Mouse (Mus musculus) G1E (cell line): ENCODE measurements around the gene Kcnip1. TPM values are rescaled to one million over a fixed set of nuclear protein-coding genes. Genes with fewer than 3 reads are reported as not detected.

Source experiments
- ATAC-seq: 2 replicates; pipeline ENCODE4 v1.8.0; 2016; ENCODE audit warnings: mild to moderate bottlenecking; ENCODE audit not compliant: insufficient number of reproducible peaks, poor library complexity, low FRiP score, severe bottlenecking; ENCODE audit errors: extremely low read depth
- DNase-seq: peaks from one replicate; pipeline ENCODE4 v3.0.0; 2012; ENCODE audit warnings: low spot score
- H3K27me3 ChIP-seq: 2 replicates; pipeline ENCODE4 v1.6.1; 2012; ENCODE audit warnings: mild to moderate bottlenecking, low read length, inconsistent platforms; ENCODE audit not compliant: insufficient read depth
- H3K36me3 ChIP-seq: replicated peaks from 2 replicates; pipeline ENCODE3; 2012; ENCODE audit warnings: mild to moderate bottlenecking, inconsistent platforms
- H3K4me1 ChIP-seq: 2 replicates; pipeline ENCODE4 v1.6.1; 2012; ENCODE audit warnings: low read depth, low read length, inconsistent platforms, mixed read lengths; ENCODE audit not compliant: insufficient read depth
- H3K4me3 ChIP-seq: 2 replicates; pipeline ENCODE4 v1.5.1; 2012; ENCODE audit warnings: low read depth, mild to moderate bottlenecking, inconsistent platforms, low read length, moderate library complexity, mixed read lengths
- H3K9me3 ChIP-seq: replicated peaks from 2 replicates; pipeline ENCODE4 v1.6.1; 2012; ENCODE audit warnings: inconsistent platforms
- CTCF ChIP-seq: IDR thresholded peaks from 2 replicates; pipeline ENCODE4 v1.5.1; 2012; ENCODE audit warnings: low read depth, low read length, inconsistent platforms, mixed read lengths
- GATA1 ChIP-seq: IDR thresholded peaks from 2 replicates; pipeline ENCODE4 v1.6.1; 2012; ENCODE audit warnings: borderline replicate concordance, low read length, inconsistent platforms, mixed read lengths
- GATA2 ChIP-seq: IDR thresholded peaks from 2 replicates; pipeline ENCODE4 v1.6.1; 2012; ENCODE audit warnings: low read depth, low read length, inconsistent platforms, borderline replicate concordance
- POLR2AphosphoS5 ChIP-seq: IDR thresholded peaks from 2 replicates; pipeline ENCODE4 v1.6.1; 2012; ENCODE audit warnings: low read depth, low read length, inconsistent platforms; ENCODE audit not compliant: insufficient replicate concordance
- TAL1 ChIP-seq: conservative IDR thresholded peaks from 2 replicates; pipeline ENCODE4 v1.6.1; 2012; ENCODE audit warnings: low read depth, low read length, inconsistent platforms, mixed read lengths
- polyA plus RNA-seq: library from polyadenylated mRNA; stranded (reverse); fragments of >175 nt; gene quantifications from 2 replicates; pipeline ENCODE4 v1.2.3, GENCODE M21; 2012
- total RNA-seq, 2 experiments: library from RNA; stranded (forward) in 1 of 2; stranded (reverse) in 1 of 2; fragments of 200-1000 nt in 1 of 2; fragments of >200 nt in 1 of 2; fragmentation: Nextera tagmentation in 1 of 2; gene quantifications; 2 replicates each; pipeline ENCODE4 v1.2.3; 2014 to 2017

The Kcnip1 gene
- total and polyA plus RNA-seq, 3 experiments, result 0.27 TPM; not detected in 2

- peaks cover 2% of the 10 kb centered on the region for H3K9me3 ChIP-seq
- no peaks in the 10 kb centered on the region for H3K4me1 ChIP-seq
- no peaks in the 10 kb centered on the region for H3K36me3 ChIP-seq
- TF ChIP-seq GATA1, result no peak
- TF ChIP-seq POLR2AphosphoS5, result no peak
- TF ChIP-seq TAL1, result no peak
- TF ChIP-seq CTCF, result no peak
- no peak for TF ChIP-seq GATA2
- H3K4me3 ChIP-seq, result no peak overlapping the region
- DNase-seq (no peak), ATAC-seq (no peak)
- no peaks in the 10 kb centered on the region for H3K27me3 ChIP-seq
Measured at GRCm38 (mm10) chr11:33706777-33707176, 286.2 kb downstream of the Kcnip1 start.

GRCm38 (mm10) chr11:33701958-33702459, 290.9 kb downstream of the Kcnip1 start:
- H3K4me1 ChIP-seq, result no peaks in the 10 kb centered on the region
- H3K36me3 ChIP-seq, result no peaks in the 10 kb centered on the region
- DNase-seq (no peak), ATAC-seq (no peak)
- H3K9me3 ChIP-seq, result no peaks in the 10 kb centered on the region; the same call in 1 of the 2 replicates
- H3K27me3 ChIP-seq, result no peaks in the 10 kb centered on the region
- H3K4me3 ChIP-seq, result no peak overlapping the region
- no peak for TF ChIP-seq GATA1
- TF ChIP-seq TAL1, result no peak
- no peak for TF ChIP-seq GATA2

GRCm38 (mm10) chr11:33701236-33701957, 291.6 kb downstream of the Kcnip1 start:
- H3K9me3 ChIP-seq, result no peaks in the 10 kb centered on the region
- H3K4me1 ChIP-seq, result no peaks in the 10 kb centered on the region
- H3K27me3 ChIP-seq, result no peaks in the 10 kb centered on the region
- DNase-seq, result no peak
- H3K4me3 ChIP-seq, result no peak overlapping the region
- no peak for ATAC-seq
- no peak for TF ChIP-seq POLR2AphosphoS5
- no peak for TF ChIP-seq TAL1
- no peaks in the 10 kb centered on the region for H3K36me3 ChIP-seq

GRCm38 (mm10) chr11:33700725-33701124, 292.2 kb downstream of the Kcnip1 start:
- Histone ChIP-seq H3K36me3 (no peaks in the 10 kb centered on the region), H3K27me3 (no peaks in the 10 kb centered on the region), H3K4me1 (no peaks in the 10 kb centered on the region), H3K9me3 (no peaks in the 10 kb centered on the region), H3K4me3 (no peak overlapping the region)
- no peak for DNase-seq
- no peak for ATAC-seq
- TF ChIP-seq CTCF (no peak), POLR2AphosphoS5 (no peak)

- no peak for ATAC-seq
- H3K27me3 ChIP-seq, result no peaks in the 10 kb centered on the region
- DNase-seq, result no peak
- no peaks in the 10 kb centered on the region for H3K9me3 ChIP-seq
- no peaks in the 10 kb centered on the region for H3K36me3 ChIP-seq
- TF ChIP-seq TAL1 (no peak), CTCF (no peak)
- no peaks in the 10 kb centered on the region for H3K4me1 ChIP-seq
- no peak overlapping the region for H3K4me3 ChIP-seq
Measured at GRCm38 (mm10) chr11:33690181-33690580, 302.8 kb downstream of the Kcnip1 start.

GRCm38 (mm10) chr11:33685904-33686303, 307.0 kb downstream of the Kcnip1 start:
- DNase-seq, result no peak
- H3K9me3 ChIP-seq, result no peaks in the 10 kb centered on the region
- no peak overlapping the region for H3K4me3 ChIP-seq
- no peak for ATAC-seq
- no peaks in the 10 kb centered on the region for H3K4me1 ChIP-seq
- H3K36me3 ChIP-seq, result no peaks in the 10 kb centered on the region
- H3K27me3 ChIP-seq, result no peaks in the 10 kb centered on the region
- TF ChIP-seq GATA2, result no peak
- no peak for TF ChIP-seq CTCF
- no peak for TF ChIP-seq TAL1
- no peak for TF ChIP-seq GATA1
- TF ChIP-seq POLR2AphosphoS5, result no peak

GRCm38 (mm10) chr11:33680151-33680550, 312.8 kb downstream of the Kcnip1 start:
- ATAC-seq, result no peak
- no peak for DNase-seq
- no peaks in the 10 kb centered on the region for H3K36me3 ChIP-seq
- no peak for TF ChIP-seq CTCF
- no peak for TF ChIP-seq TAL1
- no peak for TF ChIP-seq GATA1
- TF ChIP-seq POLR2AphosphoS5, result no peak
- TF ChIP-seq GATA2, result no peak
- no peak overlapping the region for H3K4me3 ChIP-seq
- H3K9me3 ChIP-seq, result no peaks in the 10 kb centered on the region
- no peaks in the 10 kb centered on the region for H3K27me3 ChIP-seq
- no peaks in the 10 kb centered on the region for H3K4me1 ChIP-seq
